Mouse (Mus musculus) cerebellum, adult 2 months (tissue): ENCODE measurements around the gene Ubr7. TPM values are rescaled to one million over a fixed set of nuclear protein-coding genes. Genes with fewer than 3 reads are reported as not detected.

Experiments
- DNase-seq, 2 experiments: peaks; one replicate each; pipeline ENCODE4 v3.0.0; 2021
- H3K27ac ChIP-seq: fragments of 200-500 bp; 2 replicates; pipeline ENCODE4 v1.5.1; 2012; ENCODE audit warnings: low read length, control low read depth, inconsistent platforms; ENCODE audit not compliant: insufficient read depth
- H3K27me3 ChIP-seq: fragments of 200-500 bp; 2 replicates; pipeline ENCODE4 v1.6.1; 2012; ENCODE audit warnings: inconsistent platforms, mild to moderate bottlenecking, low read length, moderate library complexity; ENCODE audit not compliant: control insufficient read depth, insufficient read depth
- H3K4me1 ChIP-seq: fragments of 200-500 bp; 2 replicates; pipeline ENCODE4 v1.6.1; 2011; ENCODE audit warnings: low read length; ENCODE audit not compliant: control insufficient read depth, insufficient read depth
- H3K4me3 ChIP-seq: fragments of 200-500 bp; replicated peaks from 2 replicates; pipeline ENCODE3; 2011; ENCODE audit warnings: mild to moderate bottlenecking, low read depth, low read length, control low read depth; ENCODE audit not compliant: insufficient read depth
- CTCF ChIP-seq: fragments of 200-500 bp; IDR thresholded peaks from 2 replicates; pipeline ENCODE4 v1.5.1; 2011; ENCODE audit warnings: low read depth, mild to moderate bottlenecking, control low read depth, low read length, moderate library complexity, borderline replicate concordance; ENCODE audit not compliant: insufficient read depth
- POLR2A ChIP-seq: fragments of 200-500 bp; IDR thresholded peaks from 2 replicates; pipeline ENCODE4 v1.6.1; 2011; ENCODE audit warnings: low read length, control low read depth, borderline replicate concordance; ENCODE audit not compliant: insufficient read depth
- WGBS: fragments of 180-500 bp; shearing (Covaris S2); methylation state at CpG from one replicate; pipeline ENCODE4 v1.1.7; 2018; 5-methylcytosine and 5-hydroxymethylcytosine counted together
- polyA plus RNA-seq: library from polyadenylated mRNA; depleted of rRNA; stranded (reverse); fragments of >200 nt; gene quantifications from 2 replicates; pipeline ENCODE4 v1.2.3, GENCODE M21; 2012

Ubr7 gene
- polyA plus RNA-seq, 1 experiment: 24.3 TPM

DNA sequence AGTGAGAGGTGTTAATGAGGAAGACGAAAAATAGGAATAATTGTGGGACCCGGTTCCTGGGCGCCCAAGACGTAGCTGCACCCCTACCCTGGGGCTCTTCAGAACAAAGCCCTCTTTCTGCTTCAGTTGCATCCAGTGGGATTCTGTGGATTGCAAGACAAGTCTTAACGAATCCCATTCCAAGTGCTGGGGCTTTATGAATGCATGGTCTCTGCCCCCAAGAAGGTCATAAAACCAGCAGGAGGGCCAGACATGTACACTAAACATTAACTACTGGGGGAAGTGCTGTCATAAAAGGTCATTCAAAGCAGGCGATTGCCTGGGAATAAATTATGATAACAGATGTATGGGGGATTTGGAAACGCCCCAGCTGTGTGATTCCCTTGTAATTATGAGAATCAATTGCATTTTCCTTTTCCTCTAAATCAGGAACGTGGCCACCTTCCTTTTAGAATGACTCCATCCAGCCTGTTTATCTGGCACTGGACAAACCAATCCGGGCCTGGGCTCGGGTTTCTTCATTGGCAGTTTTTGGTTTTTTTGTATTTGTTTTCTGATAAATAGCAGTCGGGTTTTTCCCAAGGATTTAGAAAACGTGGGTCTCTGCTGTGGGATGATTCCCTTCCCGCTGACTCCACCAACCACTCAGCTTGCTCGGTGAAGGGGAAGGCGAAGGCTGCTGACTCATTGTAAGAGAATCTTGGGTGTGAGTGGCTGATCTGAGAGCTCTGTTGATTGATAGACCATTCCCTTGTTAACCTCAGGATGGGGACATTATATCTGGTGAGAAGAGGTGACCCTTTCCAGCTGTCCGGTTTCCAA lies 26.8 kb upstream of the Ubr7 start:
- WGBS: 40% methylated on average over 16 of the region's 16 CpGs
- DNase-seq: no peak
- Histone ChIP-seq H3K4me3 (peak overlapping the region; percentile 46), H3K27ac (no peak overlapping the region), H3K27me3 (no peaks in the 10 kb centered on the region), H3K4me1 (no peaks in the 10 kb centered on the region)
- no peak for TF ChIP-seq POLR2A
- TF ChIP-seq CTCF: no peak

- Histone ChIP-seq H3K27ac (no peak overlapping the region), H3K4me3 (no peak overlapping the region), H3K27me3 (no peaks in the 10 kb centered on the region), H3K4me1 (no peaks in the 10 kb centered on the region)
- no peak for TF ChIP-seq POLR2A
- peak; percentile 59 for TF ChIP-seq CTCF
- DNase-seq: peak in 1 of 2 experiments; percentile 38
- 20% methylated on average over 4 of the region's 5 CpGs for WGBS
Observed at GRCm38 (mm10) chr12:102733381-102733780, 24.4 kb upstream of the Ubr7 start.

DNA sequence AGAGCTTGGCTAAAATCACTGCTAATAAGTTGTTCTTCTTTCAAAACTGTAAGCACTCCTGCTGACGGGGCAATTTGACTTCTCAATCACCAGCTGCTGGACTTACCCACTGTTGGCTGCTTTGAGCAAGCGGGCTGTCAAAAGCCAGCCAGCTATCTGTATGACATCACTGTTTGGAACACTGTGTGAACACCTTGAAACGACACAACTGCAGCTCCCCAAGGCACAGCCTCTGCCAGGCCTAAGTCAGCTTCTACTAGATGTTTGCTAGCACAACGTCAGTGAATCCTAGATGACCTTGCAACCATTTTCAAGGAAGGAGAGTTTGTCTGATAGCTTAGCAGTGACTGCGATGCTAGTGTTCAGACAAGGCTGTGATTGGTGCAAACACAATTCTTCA lies 18.7 kb upstream of the Ubr7 start:
- DNase-seq: no peak
- H3K4me3 ChIP-seq: no peak overlapping the region
- TF ChIP-seq POLR2A (no peak), CTCF (no peak)
- H3K27me3 ChIP-seq: no peaks in the 10 kb centered on the region
- no peaks in the 10 kb centered on the region; the same call in 1 of the 2 replicates for H3K4me1 ChIP-seq
- H3K27ac ChIP-seq: no peak overlapping the region
- WGBS: 64% methylated on average over 5 of the region's 5 CpGs

GRCm38 (mm10) chr12:102740285-102740684 lies 17.5 kb upstream of the Ubr7 start:
- Histone ChIP-seq H3K27me3 (no peaks in the 10 kb centered on the region), H3K27ac (no peak overlapping the region), H3K4me1 (no peaks in the 10 kb centered on the region; the same call in 1 of the 2 replicates), H3K4me3 (no peak overlapping the region)
- 60% methylated on average over 3 of the region's 3 CpGs for WGBS
- peak; percentile 25 to 36 for DNase-seq
- TF ChIP-seq CTCF: peak; percentile 34; the same call in 1 of the 2 replicates
- no peak for TF ChIP-seq POLR2A

- H3K27ac ChIP-seq: no peak overlapping the region
- H3K4me3 ChIP-seq: no peak overlapping the region
- WGBS: 89% methylated on average over 7 of the region's 7 CpGs
- no peak for TF ChIP-seq POLR2A
- TF ChIP-seq CTCF: no peak
- no peaks in the 10 kb centered on the region for H3K27me3 ChIP-seq
- H3K4me1 ChIP-seq: no peaks in the 10 kb centered on the region; the same call in 1 of the 2 replicates
- no peak for DNase-seq
Observed at GRCm38 (mm10) chr12:102742056-102742455, 15.7 kb upstream of the Ubr7 start.

DNA sequence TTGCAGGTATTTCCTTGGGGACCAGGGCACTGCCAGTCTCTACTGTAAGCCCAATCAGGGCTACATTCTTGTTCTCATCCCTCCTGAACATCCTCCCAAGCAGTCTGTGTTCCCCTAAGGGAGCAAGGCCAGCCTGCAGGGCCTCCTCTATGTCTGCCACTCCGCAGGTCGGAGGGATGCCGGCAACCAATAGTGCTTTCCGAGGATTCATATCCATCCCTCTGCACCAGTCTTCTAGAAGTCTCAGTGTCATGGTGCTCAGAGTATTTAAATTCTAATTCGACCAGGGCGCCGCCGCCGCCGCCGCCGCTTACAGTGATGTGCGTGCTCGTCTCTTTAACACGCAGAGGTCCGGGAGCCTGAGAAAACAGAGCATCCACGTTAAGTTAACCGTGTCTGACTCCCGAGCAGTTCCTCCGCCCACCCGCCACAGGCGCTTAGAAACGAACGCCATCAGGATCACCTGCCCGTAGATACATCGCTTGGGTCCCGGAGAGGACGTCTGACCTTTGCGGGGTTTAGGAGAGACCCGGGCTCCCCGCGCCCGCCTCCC lies 14.7 kb upstream of the Ubr7 start:
- no peaks in the 10 kb centered on the region; the same call in 1 of the 2 replicates for H3K4me1 ChIP-seq
- H3K4me3 ChIP-seq: peak overlapping the region; percentile 95
- under 1% methylated on average over 33 of the region's 33 CpGs for WGBS
- peak overlapping the region; percentile 93 for H3K27ac ChIP-seq
- no peak for DNase-seq
- TF ChIP-seq CTCF (no peak), POLR2A (no peak)
- H3K27me3 ChIP-seq: no peaks in the 10 kb centered on the region

GRCm38 (mm10) chr12:102743589-102744574 lies 13.9 kb upstream of the Ubr7 start, which contains the start of the genes Moap1 and Tmem251:
Moap1 (minus strand) TSS chr12:102743661.
Tmem251 (plus strand) TSS chr12:102743762.
- Histone ChIP-seq H3K27ac (peak within 1 kb of the TSS; percentile 93), H3K4me1 (no peaks in the 10 kb centered on the region; the same call in 1 of the 2 replicates), H3K27me3 (no peaks in the 10 kb centered on the region), H3K4me3 (peak within 1 kb of the TSS; percentile 95)
- peak; percentile 92 for TF ChIP-seq POLR2A
- no peak for TF ChIP-seq CTCF
- WGBS: under 1% methylated on average over 62 of the region's 63 CpGs
- peak; percentile 91 to 93 for DNase-seq
